Mouse (Mus musculus) spleen, adult 18-20 months (tissue): Measurements from ENCODE around the gene Bcl2a1d.
"Not testable (repeated sequence)": the region's sequence is repeated elsewhere in the genome, so short reads cannot be mapped to it uniquely, and the experiment has no call there.

Source experiments
- DNase-seq, 2 experiments: peaks; one replicate each; pipeline ENCODE4 v3.0.0; 2022; ENCODE audit warnings: mixed read lengths in 2 of 2

Bcl2a1d gene

GRCm38 (mm10) chr9:88731728-88732127 lies at the start of gene Bcl2a1d:
Gene Bcl2a1d (minus strand): TSS chr9:88731914.
- DNase-seq, result peak; percentile 27 to 29

- not testable (repeated sequence) for DNase-seq
Observed at GRCm38 (mm10) chr9:88770239-88770638, 38.5 kb upstream of the Bcl2a1d start.

- peak in 1 of 2 experiments; percentile 3 for DNase-seq
Observed at GRCm38 (mm10) chr9:88769470-88769869, 37.8 kb upstream of the Bcl2a1d start.

DNA sequence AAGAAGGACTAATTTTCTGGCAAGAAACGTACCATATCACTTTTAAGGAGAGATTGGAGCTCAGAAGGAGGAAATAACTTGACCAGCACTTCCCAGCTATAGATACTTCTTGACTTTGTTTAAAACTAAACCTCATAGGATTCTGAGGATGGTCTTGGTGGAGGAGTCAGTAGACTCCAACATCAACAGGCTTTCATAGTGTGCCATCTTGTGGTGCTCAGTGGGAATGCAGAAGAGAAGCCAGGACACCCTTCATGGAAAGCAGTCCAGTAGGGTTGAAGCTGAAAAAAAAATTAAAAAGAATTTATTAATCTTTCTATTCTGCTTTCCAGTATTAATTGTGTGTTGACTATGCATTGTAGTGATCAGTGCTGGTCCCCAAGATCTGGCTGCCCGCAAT lies 15.0 kb upstream of the Bcl2a1d start:
- DNase-seq, result peak in 1 of 2 experiments; percentile 61

- DNase-seq, result not testable (repeated sequence)
Observed at GRCm38 (mm10) chr9:88746046-88746445, 14.3 kb upstream of the Bcl2a1d start.

GRCm38 (mm10) chr9:88735289-88735688 lies 3.6 kb upstream of the Bcl2a1d start:
- not testable (repeated sequence) for DNase-seq

DNA sequence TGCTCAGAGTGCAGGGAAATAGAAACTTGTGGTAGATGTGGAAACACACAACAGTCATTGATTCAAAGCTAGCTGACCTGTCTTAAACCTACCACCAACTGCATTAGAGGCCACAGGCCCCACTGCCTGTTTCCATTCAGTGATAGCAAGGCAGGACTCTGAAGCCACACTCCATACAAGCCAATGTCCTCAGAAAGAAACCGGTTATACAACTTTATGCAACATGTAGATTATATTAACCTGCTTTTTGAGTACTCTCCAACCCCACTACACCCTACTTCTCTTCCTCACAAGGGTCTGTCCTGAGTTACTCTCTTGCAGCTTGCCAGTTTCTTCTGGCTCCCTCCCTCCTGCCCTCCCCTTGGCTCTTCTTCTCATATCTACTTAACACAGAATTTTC lies 1.5 kb upstream of the Bcl2a1d start:
- DNase-seq, result not testable (repeated sequence)

DNA sequence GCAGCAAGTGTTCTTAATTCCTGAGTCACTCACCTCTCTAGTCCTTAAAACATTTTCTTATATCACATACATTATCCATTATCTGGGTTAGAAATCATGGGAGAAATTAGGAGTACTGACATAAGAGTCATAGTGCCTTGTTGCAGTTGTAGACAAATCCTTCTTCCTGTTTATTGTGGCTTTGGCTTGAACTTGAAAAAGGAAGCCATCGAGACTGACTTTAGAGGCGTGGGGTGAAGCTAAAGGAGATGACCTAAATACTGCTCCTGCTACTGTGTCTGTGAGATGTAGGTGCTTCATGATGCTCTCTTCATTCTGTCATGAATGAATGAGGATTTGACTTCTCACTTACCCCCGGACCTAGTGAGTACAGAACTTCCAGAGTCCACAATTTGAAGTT lies 620 bp upstream of the Bcl2a1d start:
- not testable (repeated sequence) for DNase-seq

GRCm38 (mm10) chr9:88728311-88728710 lies 3.4 kb downstream of the Bcl2a1d start:
- DNase-seq, result peak in 1 of 2 experiments; percentile 23

- DNase-seq, result not testable (repeated sequence)
Observed at GRCm38 (mm10) chr9:88721628-88722027, 10.1 kb downstream of the Bcl2a1d start.

- DNase-seq, result peak in 1 of 2 experiments; percentile 38
Observed at GRCm38 (mm10) chr9:88719989-88720537, 11.7 kb downstream of the Bcl2a1d start, which contains the start of gene Mthfsl. Gene Mthfsl (minus strand): TSS chr9:88720296.

DNA sequence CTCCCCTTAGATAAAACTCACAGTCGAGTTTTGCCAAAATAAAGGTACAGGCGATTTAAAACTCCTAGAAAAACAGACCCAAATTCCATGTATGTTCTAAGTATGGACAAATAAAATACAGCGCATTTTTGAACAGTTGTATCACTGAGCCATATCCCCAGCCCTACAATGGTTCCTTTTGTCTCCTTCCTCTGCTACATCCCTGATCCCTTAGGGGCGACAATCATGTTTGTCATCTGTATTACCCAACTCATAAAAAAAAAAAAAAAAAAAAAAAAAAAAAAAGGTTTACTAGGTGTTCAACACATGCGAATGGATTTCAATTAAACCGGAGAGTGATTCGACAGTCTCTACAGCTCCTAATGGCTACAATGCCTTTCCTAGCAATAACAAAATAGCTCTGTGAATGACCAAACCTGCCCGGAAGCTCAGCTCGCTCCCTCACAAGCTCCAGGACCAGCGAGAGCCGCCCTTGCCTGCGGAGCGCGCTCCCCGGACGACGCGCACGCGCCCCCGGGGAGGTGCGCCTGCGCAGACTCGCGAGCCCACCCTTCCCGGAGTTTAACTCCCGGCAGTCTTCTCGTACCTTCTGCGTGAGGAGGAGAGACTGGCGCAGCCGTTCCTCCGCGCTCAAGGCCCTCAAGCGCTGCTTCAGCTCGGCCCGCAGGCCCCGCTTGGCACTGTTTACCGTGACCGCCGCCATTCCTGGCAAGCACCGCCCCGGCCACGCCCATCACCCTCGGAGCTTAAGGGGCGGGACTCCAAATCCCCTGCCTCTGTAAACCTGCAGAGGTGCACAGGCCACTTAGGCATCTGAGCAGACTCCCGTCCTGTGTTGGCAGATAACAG lies 12.4 kb downstream of the Bcl2a1d start:
- peak in 1 of 2 experiments; percentile 28 for DNase-seq

- DNase-seq, result peak in 1 of 2 experiments; percentile 25
Observed at GRCm38 (mm10) chr9:88718593-88718992, 13.1 kb downstream of the Bcl2a1d start.

GRCm38 (mm10) chr9:88718140-88718539 lies 13.6 kb downstream of the Bcl2a1d start:
- DNase-seq, result peak; percentile 12 to 39

GRCm38 (mm10) chr9:88714515-88714914 lies 17.2 kb downstream of the Bcl2a1d start:
- DNase-seq, result not testable (repeated sequence)

- DNase-seq, result not testable (repeated sequence)
Observed at GRCm38 (mm10) chr9:88712164-88712749, 19.5 kb downstream of the Bcl2a1d start.

GRCm38 (mm10) chr9:88710910-88711438 lies 20.7 kb downstream of the Bcl2a1d start:
- not testable (repeated sequence) for DNase-seq

DNA sequence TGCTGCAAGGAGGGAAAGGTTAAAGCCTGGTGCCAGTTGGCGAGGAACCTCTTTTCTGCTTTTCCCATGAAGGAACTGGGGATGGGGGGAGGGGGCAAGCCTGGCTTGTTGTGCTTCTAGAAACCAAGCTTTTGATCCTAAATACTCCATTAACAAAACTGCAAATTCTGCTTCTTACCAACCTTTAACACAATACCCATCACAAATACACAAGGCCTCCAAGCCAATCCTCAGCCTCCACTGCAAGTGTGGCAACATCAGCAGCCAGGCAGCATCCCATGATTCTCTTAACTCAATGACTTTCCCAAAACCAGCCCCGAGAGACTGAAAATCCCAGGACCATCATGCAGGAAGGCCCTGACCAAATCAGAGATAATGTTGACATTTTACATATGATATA lies 21.3 kb downstream of the Bcl2a1d start:
- not testable (repeated sequence) for DNase-seq

DNA sequence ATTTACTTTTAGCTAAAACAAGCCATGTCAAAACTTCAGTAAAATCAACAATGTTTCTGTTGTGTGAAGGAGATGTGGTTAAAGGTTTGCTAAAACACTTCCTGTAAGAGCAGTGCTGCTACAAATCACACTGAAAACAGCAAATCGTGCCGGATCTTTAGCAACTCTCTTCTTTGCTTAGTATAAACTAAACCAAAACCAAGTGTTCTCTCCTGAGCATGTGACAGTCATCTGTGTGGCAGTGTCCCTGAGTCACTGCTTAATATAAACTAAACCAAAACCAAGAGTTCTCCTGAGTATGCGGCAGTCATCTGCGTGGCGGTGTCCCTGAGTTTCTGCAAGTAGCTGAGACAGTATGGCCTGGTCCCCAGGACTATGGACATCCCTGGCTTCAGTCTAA lies 21.9 kb downstream of the Bcl2a1d start:
- not testable (repeated sequence) for DNase-seq

DNA sequence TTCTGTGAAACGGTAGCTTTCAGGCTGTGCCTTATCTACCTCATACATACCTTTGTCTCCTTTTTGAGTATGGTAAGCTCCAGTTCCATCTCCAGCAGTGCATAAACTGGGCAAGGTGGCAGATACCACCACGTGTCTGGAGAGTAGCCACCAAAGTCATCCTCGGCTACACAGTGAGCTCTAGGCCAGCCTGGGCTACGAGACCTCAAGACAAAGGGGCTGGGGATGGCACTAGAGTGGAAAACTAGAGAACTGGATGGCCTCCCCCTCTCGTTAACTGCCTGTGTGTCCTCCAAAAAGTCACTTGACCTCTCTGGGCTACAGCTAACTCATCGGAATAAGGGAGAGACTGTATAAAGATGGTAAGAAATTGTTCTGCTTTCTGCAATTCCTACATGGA lies 22.4 kb downstream of the Bcl2a1d start:
- DNase-seq, result no peak

GRCm38 (mm10) chr9:88706700-88707099 lies 25.0 kb downstream of the Bcl2a1d start:
- DNase-seq, result no peak

DNA sequence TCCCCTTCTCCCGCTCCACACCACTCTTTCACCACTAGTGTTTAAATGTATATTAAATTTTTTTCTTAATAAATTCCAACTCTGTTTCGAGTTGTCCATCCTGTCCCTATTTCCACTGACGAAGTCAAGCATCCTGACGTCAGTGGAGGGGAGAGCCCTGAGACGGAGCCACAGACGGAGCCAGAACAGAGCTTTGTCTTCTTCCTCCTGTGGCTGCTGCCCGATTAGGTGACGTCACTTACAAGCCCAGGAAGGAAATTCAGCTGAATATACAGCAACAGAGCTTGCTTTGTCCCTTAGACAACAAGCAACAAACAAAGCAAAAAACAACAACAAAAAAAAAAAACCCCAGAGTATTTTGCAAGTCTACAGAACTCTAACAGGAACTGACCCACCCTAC lies 26.6 kb downstream of the Bcl2a1d start:
- DNase-seq, result not testable (repeated sequence)

- DNase-seq, result not testable (repeated sequence)
Observed at GRCm38 (mm10) chr9:88698746-88699145, 33.0 kb downstream of the Bcl2a1d start.
